Mouse (Mus musculus) WW6 (cell line): ENCODE results near the gene Slc8a2.
A peak's percentile ranks its signal among the peaks of the same experiment; 100 is the strongest.

Source experiments
- DNase-seq: peaks from one replicate; pipeline ENCODE4 v3.0.0-alpha.2; 2013; ENCODE audit warnings: low read depth, low spot score

The Slc8a2 gene

GRCm38 (mm10) chr7:16129421-16129845, at the start of gene Slc8a2:
TSS of gene Slc8a2 (plus strand) at chr7:16129826.
- peak; percentile 86 for DNase-seq

- DNase-seq = no peak
Observed at GRCm38 (mm10) chr7:16079947-16080346, 49.7 kb upstream of the Slc8a2 start.

GRCm38 (mm10) chr7:16080581-16080980, 49.0 kb upstream of the Slc8a2 start:
- no peak for DNase-seq

- no peak for DNase-seq
Observed at GRCm38 (mm10) chr7:16083361-16083760, 46.3 kb upstream of the Slc8a2 start.

GRCm38 (mm10) chr7:16087587-16087986, 42.0 kb upstream of the Slc8a2 start:
- DNase-seq = no peak

GRCm38 (mm10) chr7:16094592-16094991, 35.0 kb upstream of the Slc8a2 start:
- DNase-seq = no peak

- peak; percentile 97 for DNase-seq
Observed at GRCm38 (mm10) chr7:16098021-16099017, 31.3 kb upstream of the Slc8a2 start, which contains the start of gene Napa. TSS of gene Napa (plus strand) at chr7:16098458.

- no peak for DNase-seq
Observed at GRCm38 (mm10) chr7:16099901-16100300, 29.7 kb upstream of the Slc8a2 start.

- DNase-seq = no peak
Observed at GRCm38 (mm10) chr7:16101081-16101480, 28.5 kb upstream of the Slc8a2 start.

GRCm38 (mm10) chr7:16101726-16102475, 27.7 kb upstream of the Slc8a2 start:
- DNase-seq = no peak

GRCm38 (mm10) chr7:16102686-16103226, 26.9 kb upstream of the Slc8a2 start:
- DNase-seq = no peak

- DNase-seq = no peak
Observed at GRCm38 (mm10) chr7:16103760-16104159, 25.9 kb upstream of the Slc8a2 start.

- DNase-seq = no peak
Observed at GRCm38 (mm10) chr7:16104611-16105388, 24.8 kb upstream of the Slc8a2 start.

- no peak for DNase-seq
Observed at GRCm38 (mm10) chr7:16108886-16109542, 20.6 kb upstream of the Slc8a2 start.

GRCm38 (mm10) chr7:16110158-16110557, 19.5 kb upstream of the Slc8a2 start:
- DNase-seq = no peak

GRCm38 (mm10) chr7:16111284-16112090, 18.1 kb upstream of the Slc8a2 start:
- DNase-seq = no peak

- no peak for DNase-seq
Observed at GRCm38 (mm10) chr7:16116418-16116817, 13.2 kb upstream of the Slc8a2 start.

- DNase-seq = no peak
Observed at GRCm38 (mm10) chr7:16117100-16117499, 12.5 kb upstream of the Slc8a2 start.

- DNase-seq = peak; percentile 73
Observed at GRCm38 (mm10) chr7:16119569-16120261, 9.9 kb upstream of the Slc8a2 start, which contains the start of gene Kptn. TSS of gene Kptn (plus strand) at chr7:16119895.
